Mouse (Mus musculus) induced T-regulatory cell, adult 2 months (primary cell): Measurements from ENCODE around the gene Ece2.
"Not testable (repeated sequence)": the region's sequence is repeated elsewhere in the genome, so short reads cannot be mapped to it uniquely, and the experiment has no call there.

ENCODE experiments used
- DNase-seq: peaks from one replicate; pipeline ENCODE4 v3.0.0-alpha.2; 2012; ENCODE audit warnings: low read depth

Gene Ece2

GRCm38 (mm10) chr16:20621991-20622685 lies 7.5 kb upstream of the Ece2 start:
- DNase-seq: peak; percentile 70

- no peak for DNase-seq
Observed at GRCm38 (mm10) chr16:20623211-20623610, 6.4 kb upstream of the Ece2 start.

- no peak for DNase-seq
Observed at GRCm38 (mm10) chr16:20628871-20629391, 697 bp upstream of the Ece2 start.

- DNase-seq: no peak
Observed at GRCm38 (mm10) chr16:20637410-20637809, 7.8 kb downstream of the Ece2 start.

GRCm38 (mm10) chr16:20638367-20638766 lies 8.7 kb downstream of the Ece2 start:
- DNase-seq: no peak

- peak; percentile 61 for DNase-seq
Observed at GRCm38 (mm10) chr16:20642161-20642560, 12.5 kb downstream of the Ece2 start.

GRCm38 (mm10) chr16:20643911-20644310 lies 14.3 kb downstream of the Ece2 start:
- DNase-seq: no peak

- DNase-seq: peak; percentile 95
Observed at GRCm38 (mm10) chr16:20651076-20651946, 21.7 kb downstream of the Ece2 start, which contains the start of gene Psmd2. Gene Psmd2 (plus strand): TSS chr16:20651652.

- no peak for DNase-seq
Observed at GRCm38 (mm10) chr16:20651947-20652310, 22.3 kb downstream of the Ece2 start.

GRCm38 (mm10) chr16:20653315-20653714 lies 23.7 kb downstream of the Ece2 start:
- no peak for DNase-seq

- DNase-seq: no peak
Observed at GRCm38 (mm10) chr16:20657661-20658060, 28.0 kb downstream of the Ece2 start.

GRCm38 (mm10) chr16:20668013-20668412 lies 38.4 kb downstream of the Ece2 start, which contains the start of gene Eif4g1:
Gene Eif4g1 (plus strand): TSS chr16:20668313.
- DNase-seq: not testable (repeated sequence)

GRCm38 (mm10) chr16:20670291-20670690 lies 40.7 kb downstream of the Ece2 start:
- no peak for DNase-seq

GRCm38 (mm10) chr16:20671886-20672285 lies 42.3 kb downstream of the Ece2 start:
- DNase-seq: peak; percentile 56

GRCm38 (mm10) chr16:20672500-20672902 lies 42.9 kb downstream of the Ece2 start:
- DNase-seq: peak; percentile 94

GRCm38 (mm10) chr16:20672965-20673705 lies 43.5 kb downstream of the Ece2 start:
- peak; percentile 49 for DNase-seq

GRCm38 (mm10) chr16:20673706-20674303 lies 44.2 kb downstream of the Ece2 start:
- peak; percentile 45 for DNase-seq

GRCm38 (mm10) chr16:20675213-20675612 lies 45.6 kb downstream of the Ece2 start:
- DNase-seq: no peak

GRCm38 (mm10) chr16:20676702-20677101 lies 47.1 kb downstream of the Ece2 start:
- peak; percentile 34 for DNase-seq

- DNase-seq: no peak
Observed at GRCm38 (mm10) chr16:20677380-20677779, 47.8 kb downstream of the Ece2 start.

GRCm38 (mm10) chr16:20677974-20678675 lies 48.5 kb downstream of the Ece2 start:
- DNase-seq: no peak
